Mouse (Mus musculus): ENCODE data around the gene Dkk3. TPM values are rescaled to one million over a fixed set of nuclear protein-coding genes. Genes with fewer than 3 reads are reported as not detected.

Gene Dkk3
- 130 and 148 TPM in 2 replicates for polyA plus RNA-seq (2011; ENCODE audit: insufficient read length, low read depth, missing spikeins)

GRCm38 (mm10) chr7:112158942-112159341, at the start of gene Dkk3:
Gene Dkk3 (minus strand): TSS chr7:112159057.
- H3K4me3 ChIP-seq (ENCODE audit: insufficient read depth, low read length), result peak within 1 kb of the TSS; percentile 66
- peaks cover 12% of the 10 kb centered on the region for H3K4me1 ChIP-seq (ENCODE audit: control insufficient read depth, insufficient read depth, low read length)
- no peak for TF ChIP-seq CTCF (IDR thresholded peaks at IDR 0.05; ENCODE audit: borderline replicate concordance, insufficient read depth, low read length)
- TF ChIP-seq POLR2A (IDR thresholded peaks at IDR 0.05; ENCODE audit: low read depth, low read length), result peak; percentile 74
- H3K27ac ChIP-seq (ENCODE audit: insufficient read depth, low read length), result peak within 1 kb of the TSS; percentile 47

- no peak for TF ChIP-seq CTCF (IDR thresholded peaks at IDR 0.05; ENCODE audit: borderline replicate concordance, insufficient read depth, low read length)
- TF ChIP-seq POLR2A (IDR thresholded peaks at IDR 0.05; ENCODE audit: low read depth, low read length), result no peak
- Histone ChIP-seq H3K4me3 (ENCODE audit: insufficient read depth, low read length) (no peak overlapping the region), H3K27ac (ENCODE audit: insufficient read depth, low read length) (no peak overlapping the region), H3K4me1 (ENCODE audit: control insufficient read depth, insufficient read depth, low read length) (peaks cover 21% of the 10 kb centered on the region)
Measured at GRCm38 (mm10) chr7:112207717-112208116, 48.9 kb upstream of the Dkk3 start.

DNA sequence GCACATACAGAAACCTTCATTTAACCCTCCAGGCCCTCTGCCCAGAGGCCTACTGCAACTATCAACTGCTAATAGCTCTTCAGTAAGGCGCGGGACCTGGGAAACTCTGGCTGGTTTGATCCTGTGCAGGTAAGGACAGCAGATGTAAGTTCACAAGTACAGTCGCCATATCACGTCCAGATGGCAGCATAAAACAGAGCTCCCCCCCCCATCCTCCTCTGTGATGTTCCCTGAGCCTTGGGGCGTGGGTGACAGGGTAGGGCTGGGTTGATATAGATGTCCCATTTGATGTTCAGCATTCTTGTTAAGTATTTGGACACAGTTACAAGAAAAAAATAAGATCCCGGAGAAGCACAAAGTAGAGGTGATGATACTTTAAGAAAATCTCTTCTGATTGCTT, 46.7 kb upstream of the Dkk3 start:
- TF ChIP-seq CTCF (IDR thresholded peaks at IDR 0.05; ENCODE audit: borderline replicate concordance, insufficient read depth, low read length) (no peak), POLR2A (IDR thresholded peaks at IDR 0.05; ENCODE audit: low read depth, low read length) (no peak)
- Histone ChIP-seq H3K4me1 (ENCODE audit: control insufficient read depth, insufficient read depth, low read length) (peaks cover 26% of the 10 kb centered on the region), H3K4me3 (ENCODE audit: insufficient read depth, low read length) (no peak overlapping the region), H3K27ac (ENCODE audit: insufficient read depth, low read length) (peak overlapping the region; percentile 97)

DNA sequence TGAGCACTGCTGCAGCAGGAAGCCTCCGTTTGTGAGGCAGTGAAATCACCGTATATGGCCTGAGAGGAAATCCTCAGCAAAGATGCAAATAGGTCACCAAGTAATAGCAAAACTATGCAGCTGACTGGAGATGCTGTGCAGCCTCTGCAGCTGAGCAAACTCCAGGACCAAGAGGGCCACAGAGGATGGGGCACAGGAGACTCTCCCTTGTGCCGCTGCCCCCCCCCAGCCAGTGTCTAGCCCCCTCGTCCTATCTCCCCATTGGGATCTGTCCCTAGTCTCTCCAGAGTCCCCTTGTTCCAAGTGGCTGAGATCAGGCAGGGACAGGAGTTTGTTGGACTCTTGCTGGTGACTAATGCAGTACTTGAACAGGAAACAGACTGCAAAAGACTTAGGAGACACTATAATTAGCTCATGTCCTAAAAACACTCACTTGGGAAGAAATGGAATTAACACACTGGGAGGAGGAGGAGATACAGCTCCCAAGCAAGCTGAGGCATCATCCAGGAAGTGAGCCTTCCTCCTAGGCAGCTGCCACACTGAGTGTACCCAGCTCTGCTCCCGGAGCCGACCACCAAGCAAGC, 45.6 kb upstream of the Dkk3 start:
- Histone ChIP-seq H3K4me1 (ENCODE audit: control insufficient read depth, insufficient read depth, low read length) (peaks cover 26% of the 10 kb centered on the region), H3K4me3 (ENCODE audit: insufficient read depth, low read length) (no peak overlapping the region), H3K27ac (ENCODE audit: insufficient read depth, low read length) (peak overlapping the region; percentile 97)
- 0 out of 2 replicates have a peak, but pooled peaks have one; percentile 22 for TF ChIP-seq POLR2A (IDR thresholded peaks at IDR 0.05; ENCODE audit: low read depth, low read length)
- TF ChIP-seq CTCF (IDR thresholded peaks at IDR 0.05; ENCODE audit: borderline replicate concordance, insufficient read depth, low read length), result no peak

DNA sequence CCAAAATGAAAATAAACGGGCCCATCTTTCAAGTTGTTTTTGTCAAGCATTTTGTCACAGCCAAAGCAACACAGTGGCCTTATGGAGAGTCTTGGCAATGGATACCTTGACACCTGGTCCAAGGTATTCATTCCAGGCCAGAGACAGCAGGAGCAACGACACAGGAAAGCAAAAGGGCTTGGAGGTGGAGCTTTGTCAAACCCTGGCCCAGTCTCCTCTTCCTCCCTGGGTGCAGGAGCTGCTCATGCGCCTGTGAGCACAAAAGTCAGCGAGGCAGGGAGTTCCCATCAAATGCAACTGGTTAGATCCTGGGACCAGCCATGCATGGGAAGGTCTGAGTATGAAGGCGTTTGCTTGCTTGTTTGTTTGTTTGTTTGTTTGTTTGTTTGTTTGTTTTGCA, 45.1 kb upstream of the Dkk3 start:
- TF ChIP-seq CTCF (IDR thresholded peaks at IDR 0.05; ENCODE audit: borderline replicate concordance, insufficient read depth, low read length) (no peak), POLR2A (IDR thresholded peaks at IDR 0.05; ENCODE audit: low read depth, low read length) (no peak)
- peak overlapping the region; percentile 97 for H3K27ac ChIP-seq (ENCODE audit: insufficient read depth, low read length)
- H3K4me1 ChIP-seq (ENCODE audit: control insufficient read depth, insufficient read depth, low read length), result peaks cover 26% of the 10 kb centered on the region
- H3K4me3 ChIP-seq (ENCODE audit: insufficient read depth, low read length), result no peak overlapping the region

DNA sequence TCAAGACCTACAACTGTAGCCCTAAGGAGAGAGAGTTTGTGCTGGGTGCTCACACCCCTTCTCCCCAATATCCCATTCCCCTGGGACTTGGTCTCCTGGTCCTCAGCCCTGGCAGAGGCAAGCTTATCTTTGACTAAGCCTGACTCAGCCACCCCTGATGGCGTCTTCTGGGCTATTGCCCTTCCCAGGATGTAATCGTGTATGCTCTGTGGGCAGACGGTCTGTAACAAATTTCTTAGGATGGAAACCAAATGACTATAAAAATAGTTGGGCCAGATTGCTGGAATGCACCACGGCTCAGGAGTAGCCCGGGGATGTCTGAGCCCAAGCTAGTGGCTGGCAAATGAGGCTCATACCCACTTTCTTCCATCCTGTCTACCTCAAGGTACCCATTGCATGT, 44.0 kb upstream of the Dkk3 start:
- Histone ChIP-seq H3K4me1 (ENCODE audit: control insufficient read depth, insufficient read depth, low read length) (peaks cover 26% of the 10 kb centered on the region), H3K4me3 (ENCODE audit: insufficient read depth, low read length) (no peak overlapping the region), H3K27ac (ENCODE audit: insufficient read depth, low read length) (peak overlapping the region; percentile 97)
- TF ChIP-seq POLR2A (IDR thresholded peaks at IDR 0.05; ENCODE audit: low read depth, low read length) (no peak), CTCF (IDR thresholded peaks at IDR 0.05; ENCODE audit: borderline replicate concordance, insufficient read depth, low read length) (no peak)

DNA sequence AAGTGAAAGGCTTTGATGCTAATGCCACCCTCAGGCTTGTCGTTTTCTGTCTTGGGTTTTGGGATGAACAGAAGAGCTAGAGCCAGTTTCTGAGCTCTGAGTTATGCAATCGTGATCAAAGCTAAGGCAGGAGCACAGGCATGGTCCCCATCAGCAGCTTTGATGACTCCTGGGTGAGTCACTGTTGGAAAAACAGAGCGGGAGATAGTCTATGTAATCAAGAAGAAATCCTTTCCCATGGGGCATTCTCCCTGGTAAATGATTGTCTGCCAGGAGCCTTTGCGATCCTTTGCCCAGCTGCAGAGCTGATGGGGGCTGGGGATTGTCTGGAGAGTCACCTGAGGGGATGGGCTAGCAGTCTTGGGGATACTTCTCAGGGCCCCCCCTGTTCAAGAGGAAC, 43.3 kb upstream of the Dkk3 start:
- TF ChIP-seq POLR2A (IDR thresholded peaks at IDR 0.05; ENCODE audit: low read depth, low read length), result no peak
- TF ChIP-seq CTCF (IDR thresholded peaks at IDR 0.05; ENCODE audit: borderline replicate concordance, insufficient read depth, low read length), result no peak
- Histone ChIP-seq H3K27ac (ENCODE audit: insufficient read depth, low read length) (peak overlapping the region; percentile 97), H3K4me1 (ENCODE audit: control insufficient read depth, insufficient read depth, low read length) (peaks cover 26% of the 10 kb centered on the region), H3K4me3 (ENCODE audit: insufficient read depth, low read length) (no peak overlapping the region)

GRCm38 (mm10) chr7:112200761-112201160, 41.9 kb upstream of the Dkk3 start:
- TF ChIP-seq POLR2A (IDR thresholded peaks at IDR 0.05; ENCODE audit: low read depth, low read length), result no peak
- no peak for TF ChIP-seq CTCF (IDR thresholded peaks at IDR 0.05; ENCODE audit: borderline replicate concordance, insufficient read depth, low read length)
- peak overlapping the region; percentile 92 for H3K27ac ChIP-seq (ENCODE audit: insufficient read depth, low read length)
- H3K4me3 ChIP-seq (ENCODE audit: insufficient read depth, low read length), result no peak overlapping the region
- H3K4me1 ChIP-seq (ENCODE audit: control insufficient read depth, insufficient read depth, low read length), result peaks cover 26% of the 10 kb centered on the region

- Histone ChIP-seq H3K4me3 (ENCODE audit: insufficient read depth, low read length) (no peak overlapping the region), H3K27ac (ENCODE audit: insufficient read depth, low read length) (no peak overlapping the region), H3K4me1 (ENCODE audit: control insufficient read depth, insufficient read depth, low read length) (peaks cover 18% of the 10 kb centered on the region)
- TF ChIP-seq POLR2A (IDR thresholded peaks at IDR 0.05; ENCODE audit: low read depth, low read length) (no peak), CTCF (IDR thresholded peaks at IDR 0.05; ENCODE audit: borderline replicate concordance, insufficient read depth, low read length) (no peak)
Measured at GRCm38 (mm10) chr7:112199343-112199742, 40.5 kb upstream of the Dkk3 start.

DNA sequence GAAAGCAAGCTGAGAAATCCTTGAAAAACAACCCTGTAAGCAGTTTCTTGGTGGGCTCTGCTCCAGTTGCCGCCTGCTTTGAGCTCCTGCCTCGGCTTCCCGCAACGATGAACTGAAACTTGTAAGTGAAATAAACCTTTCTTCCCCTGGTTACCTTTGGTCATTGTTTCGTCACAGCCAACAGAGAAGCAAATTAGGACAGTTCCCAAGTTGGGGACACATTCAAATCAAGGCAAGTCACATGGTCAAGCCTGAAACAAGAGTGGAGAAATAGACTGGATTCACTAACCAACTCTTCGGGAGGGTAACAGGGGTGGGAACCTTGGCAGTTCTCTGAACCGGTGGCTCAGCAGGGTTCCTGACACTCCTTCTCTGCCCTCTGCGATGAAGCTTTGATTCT, 38.6 kb upstream of the Dkk3 start:
- no peak for TF ChIP-seq CTCF (IDR thresholded peaks at IDR 0.05; ENCODE audit: borderline replicate concordance, insufficient read depth, low read length)
- TF ChIP-seq POLR2A (IDR thresholded peaks at IDR 0.05; ENCODE audit: low read depth, low read length), result no peak
- Histone ChIP-seq H3K4me1 (ENCODE audit: control insufficient read depth, insufficient read depth, low read length) (peaks cover 5% of the 10 kb centered on the region), H3K4me3 (ENCODE audit: insufficient read depth, low read length) (no peak overlapping the region), H3K27ac (ENCODE audit: insufficient read depth, low read length) (no peak overlapping the region)
